Comparison of ENCODE assay signal across 27 mouse cellular contexts in the genomic region with DNA sequence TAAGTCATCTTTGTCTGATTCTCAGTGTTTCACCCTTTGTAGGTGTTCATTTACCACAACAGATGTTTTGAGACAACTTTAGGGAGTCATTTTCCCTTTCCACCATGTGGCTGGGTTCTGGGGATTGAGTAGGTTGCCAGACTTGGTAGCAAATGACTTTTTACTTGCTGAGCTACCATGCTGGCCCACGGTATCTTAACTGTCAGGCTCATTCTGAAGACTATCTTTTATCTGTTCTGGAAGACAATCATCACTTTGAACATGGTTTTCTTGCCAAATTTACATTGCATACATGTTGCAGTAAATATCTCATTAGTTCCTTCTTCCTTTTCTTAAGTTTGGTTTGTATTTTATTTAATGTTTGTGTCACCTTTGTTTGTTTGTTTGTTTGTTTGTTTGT.
"Had no signal": no experiment of that assay in that cellular context is flagged by ENCODE, and none has a peak within 500 bp of the region (broad histone marks: within the 10 kb centered on the region; RNA-seq: fewer than 3 reads in every experiment).

No protein-coding gene starts in this region.

- ATAC-seq: hindbrain, postnatal 0 days; intestine, embryonic 16.5 days had no signal

- H3K4me3 ChIP-seq: gastrocnemius, adult 2 months; heart, embryonic 10.5 days; heart, embryonic 12.5 days; hindbrain, embryonic 10.5 days; hindbrain, embryonic 13.5 days; hindbrain, embryonic 15.5 days; kidney, embryonic 15.5 days; left cerebral cortex, adult 2 months; limb, embryonic 10.5 days; limb, embryonic 12.5 days; liver, embryonic 13.5 days; liver, embryonic 15.5 days had no signal

- H3K9me3 ChIP-seq: heart, embryonic 10.5 days; heart, embryonic 12.5 days; hindbrain, embryonic 10.5 days; hindbrain, embryonic 13.5 days; hindbrain, embryonic 15.5 days; kidney, embryonic 15.5 days; limb, embryonic 10.5 days; liver, embryonic 13.5 days; liver, embryonic 15.5 days had no signal

- H3K36me3 ChIP-seq: liver, embryonic 15.5 days had no signal

- H3K4me1 ChIP-seq: hindbrain, embryonic 15.5 days had no signal

- H3K27me3 ChIP-seq: heart, embryonic 12.5 days; hindbrain, embryonic 13.5 days; hindbrain, embryonic 15.5 days; kidney, embryonic 15.5 days; limb, embryonic 12.5 days; liver, embryonic 13.5 days; liver, embryonic 15.5 days had no signal

- DNase-seq: gastrocnemius, adult 2 months; gastrocnemius, postnatal 10 days; gastrocnemius, postnatal 25 days; heart, adult 18-20 months; heart, postnatal 10 days; heart, postnatal 4 days; kidney, adult 11 months; kidney, adult 2 months; kidney, adult 9 months; kidney, postnatal 25 days; kidney, postnatal 4 days; liver; liver, embryonic 13.5 days had no signal

- H3K9ac ChIP-seq: heart, embryonic 12.5 days; hindbrain, embryonic 13.5 days; hindbrain, embryonic 15.5 days; kidney, embryonic 15.5 days; limb, embryonic 12.5 days; liver, embryonic 13.5 days; liver, embryonic 15.5 days had no signal

- H3K4me2 ChIP-seq: heart, embryonic 12.5 days; hindbrain, embryonic 13.5 days; hindbrain, embryonic 15.5 days; kidney, embryonic 15.5 days; limb, embryonic 12.5 days; liver, embryonic 11.5 days; liver, embryonic 13.5 days; liver, embryonic 15.5 days had no signal

- H3K27ac ChIP-seq: heart, embryonic 10.5 days; hindbrain, embryonic 10.5 days; hindbrain, embryonic 13.5 days; hindbrain, embryonic 15.5 days; hindbrain, postnatal 0 days; kidney, embryonic 15.5 days; kidney, postnatal 0 days; left cerebral cortex, adult 2 months; limb, embryonic 10.5 days; limb, embryonic 12.5 days; liver, embryonic 13.5 days; liver, embryonic 15.5 days had no signal
